Mouse (Mus musculus): ENCODE data around the gene Slc27a2. TPM values are rescaled to one million over a fixed set of nuclear protein-coding genes. Genes with fewer than 3 reads are reported as not detected.
A peak's percentile ranks its signal among the peaks of the same experiment; 100 is the strongest.
"Not testable (repeated sequence)": the region's sequence is repeated elsewhere in the genome, so short reads cannot be mapped to it uniquely, and the experiment has no call there.

The Slc27a2 gene
- polyA plus RNA-seq, 1 experiment from 2014 or later = 3.7 TPM

GRCm38 (mm10) chr2:126606688-126607062 is 54.5 kb downstream of the Slc27a2 start:
- Histone ChIP-seq H3K27me3 (replicated peaks; ENCODE audit: control insufficient read depth, insufficient read depth, low read length) (no peaks in the 10 kb centered on the region), H3K4me2 (ENCODE audit: low read length) (no peak overlapping the region), H3K36me3 (ENCODE audit: control insufficient read depth, insufficient read depth, low read length) (no peaks in the 10 kb centered on the region), H3K4me3 (ENCODE audit: low read depth, low read length) (no peak overlapping the region), H3K9ac (ENCODE audit: low read length) (no peak overlapping the region), H3K4me1 (ENCODE audit: control insufficient read depth, insufficient read depth, low read length) (no peaks in the 10 kb centered on the region), H3K27ac (ENCODE audit: low read depth, low read length) (no peak overlapping the region), H3K9me3 (replicated peaks; ENCODE audit: control insufficient read depth, low read length) (no peaks in the 10 kb centered on the region)
- DNase-seq (ENCODE audit: low spot score) (no peak), ATAC-seq (no peak)
- WGBS = 72% methylated on average over 4 of the region's 4 CpGs

GRCm38 (mm10) chr2:126607553-126608203 is 55.5 kb downstream of the Slc27a2 start:
- no peaks in the 10 kb centered on the region for H3K36me3 ChIP-seq (ENCODE audit: control insufficient read depth, insufficient read depth, low read length)
- no peak overlapping the region for H3K27ac ChIP-seq (ENCODE audit: low read depth, low read length)
- H3K9ac ChIP-seq (ENCODE audit: low read length) = no peak overlapping the region
- H3K4me1 ChIP-seq (ENCODE audit: control insufficient read depth, insufficient read depth, low read length) = no peaks in the 10 kb centered on the region
- DNase-seq (ENCODE audit: low spot score) = no peak
- no peak overlapping the region for H3K4me3 ChIP-seq (ENCODE audit: low read depth, low read length)
- WGBS = 66% methylated on average over 10 of the region's 10 CpGs
- no peak for ATAC-seq
- H3K27me3 ChIP-seq (replicated peaks; ENCODE audit: control insufficient read depth, insufficient read depth, low read length) = no peaks in the 10 kb centered on the region
- H3K9me3 ChIP-seq (replicated peaks; ENCODE audit: control insufficient read depth, low read length) = no peaks in the 10 kb centered on the region
- H3K4me2 ChIP-seq (ENCODE audit: low read length) = no peak overlapping the region

- not testable (repeated sequence) for H3K27me3 ChIP-seq (replicated peaks; ENCODE audit: control insufficient read depth, insufficient read depth, low read length); H3K36me3 ChIP-seq (ENCODE audit: control insufficient read depth, insufficient read depth, low read length); DNase-seq (ENCODE audit: low spot score); H3K4me1 ChIP-seq (ENCODE audit: control insufficient read depth, insufficient read depth, low read length); H3K9me3 ChIP-seq (replicated peaks; ENCODE audit: control insufficient read depth, low read length); H3K9ac ChIP-seq (ENCODE audit: low read length); H3K4me3 ChIP-seq (ENCODE audit: low read depth, low read length); H3K4me2 ChIP-seq (ENCODE audit: low read length); ATAC-seq; H3K27ac ChIP-seq (ENCODE audit: low read depth, low read length)
- 84% methylated on average over 12 of the region's 12 CpGs for WGBS
Observed at GRCm38 (mm10) chr2:126609600-126609999, 57.4 kb downstream of the Slc27a2 start.

- no peak overlapping the region for H3K27ac ChIP-seq (ENCODE audit: low read depth, low read length)
- no peaks in the 10 kb centered on the region for H3K4me1 ChIP-seq (ENCODE audit: control insufficient read depth, insufficient read depth, low read length)
- H3K4me2 ChIP-seq (ENCODE audit: low read length) = no peak overlapping the region
- ATAC-seq (no peak), DNase-seq (ENCODE audit: low spot score) (no peak)
- H3K9ac ChIP-seq (ENCODE audit: low read length) = no peak overlapping the region
- H3K4me3 ChIP-seq (ENCODE audit: low read depth, low read length) = no peak overlapping the region
- 86% methylated on average over 3 of the region's 3 CpGs for WGBS
- no peaks in the 10 kb centered on the region for H3K9me3 ChIP-seq (replicated peaks; ENCODE audit: control insufficient read depth, low read length)
- no peaks in the 10 kb centered on the region for H3K27me3 ChIP-seq (replicated peaks; ENCODE audit: control insufficient read depth, insufficient read depth, low read length)
- H3K36me3 ChIP-seq (ENCODE audit: control insufficient read depth, insufficient read depth, low read length) = no peaks in the 10 kb centered on the region
Observed at GRCm38 (mm10) chr2:126615355-126615754, 63.1 kb downstream of the Slc27a2 start.

DNA sequence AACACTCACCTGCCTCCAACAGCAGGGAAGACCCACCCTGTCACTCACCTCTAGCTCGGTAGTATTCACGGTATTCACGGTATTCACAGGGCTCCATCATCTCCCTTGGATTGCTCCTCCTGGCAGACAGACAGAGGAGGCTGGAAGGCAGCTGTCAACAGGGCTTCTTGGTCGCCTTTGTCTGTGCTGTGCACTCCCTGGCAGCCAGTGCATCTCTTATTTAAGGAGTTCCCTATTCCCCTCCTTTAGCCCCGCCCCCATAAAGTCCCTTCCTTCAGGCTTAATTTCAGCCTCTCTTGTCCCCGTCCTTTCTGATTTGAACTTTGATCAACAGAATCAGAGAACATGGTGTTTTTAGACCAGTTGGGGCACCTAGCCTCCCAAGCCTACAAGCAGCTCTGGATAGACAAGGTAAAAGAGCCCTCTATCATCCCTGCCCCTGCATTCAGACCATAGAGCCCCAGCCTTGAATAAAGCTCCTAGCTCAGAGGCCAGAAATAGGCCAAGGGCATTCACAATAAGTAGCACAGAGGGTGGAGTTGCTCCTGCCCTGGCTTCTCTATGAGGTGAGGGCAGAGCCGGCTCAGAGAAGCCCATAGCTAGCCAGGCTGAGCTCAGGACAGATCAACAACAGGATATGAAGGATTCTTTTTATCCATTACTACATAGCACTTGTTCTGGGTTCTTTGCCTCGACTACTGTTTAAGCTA is 66.4 kb downstream of the Slc27a2 start:
- Histone ChIP-seq H3K4me2 (ENCODE audit: low read length) (no peak overlapping the region), H3K36me3 (ENCODE audit: control insufficient read depth, insufficient read depth, low read length) (no peaks in the 10 kb centered on the region), H3K9ac (ENCODE audit: low read length) (no peak overlapping the region), H3K4me1 (ENCODE audit: control insufficient read depth, insufficient read depth, low read length) (no peaks in the 10 kb centered on the region), H3K27ac (ENCODE audit: low read depth, low read length) (no peak overlapping the region), H3K4me3 (ENCODE audit: low read depth, low read length) (no peak overlapping the region), H3K9me3 (replicated peaks; ENCODE audit: control insufficient read depth, low read length) (no peaks in the 10 kb centered on the region), H3K27me3 (replicated peaks; ENCODE audit: control insufficient read depth, insufficient read depth, low read length) (no peaks in the 10 kb centered on the region)
- DNase-seq (ENCODE audit: low spot score) (peak; percentile 13), ATAC-seq (no peak)
- 22% methylated on average over 8 of the region's 8 CpGs for WGBS

- H3K27me3 ChIP-seq (replicated peaks; ENCODE audit: control insufficient read depth, insufficient read depth, low read length) = no peaks in the 10 kb centered on the region
- H3K4me2 ChIP-seq (ENCODE audit: low read length) = no peak within 1 kb of the TSS
- DNase-seq (ENCODE audit: low spot score) = no peak
- no peak for ATAC-seq
- H3K36me3 ChIP-seq (ENCODE audit: control insufficient read depth, insufficient read depth, low read length) = no peaks in the 10 kb centered on the region
- H3K4me1 ChIP-seq (ENCODE audit: control insufficient read depth, insufficient read depth, low read length) = no peaks in the 10 kb centered on the region
- no peaks in the 10 kb centered on the region for H3K9me3 ChIP-seq (replicated peaks; ENCODE audit: control insufficient read depth, low read length)
- H3K27ac ChIP-seq (ENCODE audit: low read depth, low read length) = no peak within 1 kb of the TSS
- no peak within 1 kb of the TSS for H3K9ac ChIP-seq (ENCODE audit: low read length)
- 73% methylated on average over 14 of the region's 14 CpGs for WGBS
- no peak within 1 kb of the TSS for H3K4me3 ChIP-seq (ENCODE audit: low read depth, low read length)
Observed at GRCm38 (mm10) chr2:126619249-126619704, 67.1 kb downstream of the Slc27a2 start, which contains the start of gene Hdc. Gene Hdc, minus strand, starts transcription at chr2:126619299.

DNA sequence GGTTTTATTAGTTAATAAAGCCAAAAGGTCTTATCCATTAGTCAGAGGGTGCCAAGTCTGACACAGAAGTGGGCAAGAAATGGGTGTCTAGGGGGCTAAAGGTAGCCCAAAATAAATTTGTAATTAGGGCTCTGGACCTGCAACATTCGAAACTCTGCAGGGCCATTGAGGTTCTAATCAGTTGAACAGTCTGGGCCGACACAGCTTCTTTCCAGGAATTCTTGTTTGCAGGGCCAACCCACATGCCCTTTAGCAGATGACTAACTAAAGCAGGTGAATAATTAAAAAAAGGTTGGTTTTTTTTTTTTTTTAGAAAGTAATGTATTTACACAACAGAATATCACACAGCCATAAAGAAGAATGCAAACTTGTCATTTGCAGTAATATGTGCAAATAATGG is 70.2 kb downstream of the Slc27a2 start:
- Histone ChIP-seq H3K4me1 (ENCODE audit: control insufficient read depth, insufficient read depth, low read length) (no peaks in the 10 kb centered on the region), H3K4me3 (ENCODE audit: low read depth, low read length) (no peak overlapping the region), H3K4me2 (ENCODE audit: low read length) (no peak overlapping the region), H3K36me3 (ENCODE audit: control insufficient read depth, insufficient read depth, low read length) (no peaks in the 10 kb centered on the region), H3K9me3 (replicated peaks; ENCODE audit: control insufficient read depth, low read length) (peaks cover 3% of the 10 kb centered on the region; the same call in 1 of the 2 replicates), H3K27me3 (replicated peaks; ENCODE audit: control insufficient read depth, insufficient read depth, low read length) (no peaks in the 10 kb centered on the region), H3K27ac (ENCODE audit: low read depth, low read length) (no peak overlapping the region), H3K9ac (ENCODE audit: low read length) (no peak overlapping the region)
- 89% methylated on average over 2 of the region's 2 CpGs for WGBS
- no peak for DNase-seq (ENCODE audit: low spot score)
- no peak for ATAC-seq

DNA sequence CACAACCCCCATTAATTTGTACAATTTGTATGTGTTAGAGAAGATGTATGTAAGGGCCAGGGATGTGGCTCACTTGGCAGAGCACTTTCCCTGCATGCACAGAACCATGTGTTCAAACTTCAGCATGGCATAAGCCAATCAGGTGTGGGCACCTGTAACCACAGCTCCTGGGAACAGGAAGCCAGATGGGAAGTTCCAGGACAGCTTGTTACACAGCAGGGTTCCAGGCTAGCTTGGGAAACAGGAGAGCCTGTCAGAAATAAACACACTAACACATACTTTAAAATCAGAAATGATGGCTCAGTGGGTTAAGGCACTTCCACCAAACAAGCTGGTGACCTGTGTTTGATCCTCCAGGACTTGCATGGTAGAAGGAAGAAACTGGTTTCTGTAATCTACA is 70.9 kb downstream of the Slc27a2 start:
- Histone ChIP-seq H3K9ac (ENCODE audit: low read length) (no peak overlapping the region), H3K27me3 (replicated peaks; ENCODE audit: control insufficient read depth, insufficient read depth, low read length) (no peaks in the 10 kb centered on the region), H3K27ac (ENCODE audit: low read depth, low read length) (no peak overlapping the region), H3K9me3 (replicated peaks; ENCODE audit: control insufficient read depth, low read length) (peaks cover 3% of the 10 kb centered on the region; the same call in 1 of the 2 replicates), H3K4me2 (ENCODE audit: low read length) (no peak overlapping the region), H3K36me3 (ENCODE audit: control insufficient read depth, insufficient read depth, low read length) (peaks cover 5% of the 10 kb centered on the region; the same call in 1 of the 2 replicates), H3K4me1 (ENCODE audit: control insufficient read depth, insufficient read depth, low read length) (no peaks in the 10 kb centered on the region), H3K4me3 (ENCODE audit: low read depth, low read length) (no peak overlapping the region)
- ATAC-seq (no peak), DNase-seq (ENCODE audit: low spot score) (no peak)

GRCm38 (mm10) chr2:126628455-126628995 is 76.3 kb downstream of the Slc27a2 start:
- DNase-seq (ENCODE audit: low spot score) (no peak), ATAC-seq (no peak)
- Histone ChIP-seq H3K27me3 (replicated peaks; ENCODE audit: control insufficient read depth, insufficient read depth, low read length) (no peaks in the 10 kb centered on the region), H3K9ac (ENCODE audit: low read length) (no peak overlapping the region), H3K9me3 (replicated peaks; ENCODE audit: control insufficient read depth, low read length) (peaks cover 3% of the 10 kb centered on the region; the same call in 1 of the 2 replicates), H3K4me2 (ENCODE audit: low read length) (no peak overlapping the region), H3K4me3 (ENCODE audit: low read depth, low read length) (no peak overlapping the region), H3K36me3 (ENCODE audit: control insufficient read depth, insufficient read depth, low read length) (peaks cover 33% of the 10 kb centered on the region), H3K4me1 (ENCODE audit: control insufficient read depth, insufficient read depth, low read length) (no peaks in the 10 kb centered on the region), H3K27ac (ENCODE audit: low read depth, low read length) (no peak overlapping the region)
- WGBS = 90% methylated on average over 9 of the region's 9 CpGs

Data from forebrain, embryonic 14.5 days (tissue).